Mouse (Mus musculus): ENCODE measurements around the gene Mlec.

Gene Mlec

GRCm38 (mm10) chr5:115158040-115158983 lies at the start of gene Mlec:
TSS of gene Mlec (minus strand) at chr5:115158179.
- peak; percentile 97 for DNase-seq

- no peak for DNase-seq
Measured at GRCm38 (mm10) chr5:115207244-115207643, 49.3 kb upstream of the Mlec start.

DNA sequence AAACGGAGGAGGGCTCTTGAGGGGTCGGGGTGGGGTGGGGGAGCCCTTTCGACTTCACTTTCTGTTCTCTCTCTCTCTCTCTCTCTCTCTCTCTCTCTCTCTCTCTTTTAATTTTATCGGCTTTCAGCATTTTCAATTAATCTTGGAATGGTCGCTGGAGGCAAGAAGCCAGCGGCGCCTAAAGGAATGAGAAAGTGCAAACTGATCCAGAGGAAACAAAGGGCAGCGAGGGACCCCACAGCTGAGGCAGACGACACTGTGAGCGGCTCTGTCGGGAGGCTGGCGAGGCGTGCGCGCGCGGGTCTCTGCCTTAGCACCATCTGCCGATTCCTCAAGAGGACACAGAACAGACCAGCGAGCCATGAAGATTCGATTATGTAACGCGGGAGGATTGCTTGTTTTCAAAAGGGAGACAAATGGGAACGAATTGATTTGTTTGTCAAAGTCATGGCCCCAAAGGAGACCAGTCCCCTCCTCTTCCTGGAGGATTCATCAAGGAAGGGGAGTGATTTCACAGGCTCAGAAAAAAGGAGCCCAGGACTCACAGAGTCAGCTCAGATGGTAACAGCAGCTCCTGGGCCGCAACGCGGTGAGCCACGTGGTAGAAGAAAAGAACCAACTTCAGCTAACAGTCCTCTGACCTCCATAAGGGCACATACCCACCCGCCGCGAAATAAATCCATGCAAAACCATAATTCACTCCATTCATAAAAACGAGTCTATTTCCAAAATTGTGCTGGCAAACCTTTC lies 46.8 kb upstream of the Mlec start:
- peak; percentile 57 for DNase-seq

- DNase-seq, result no peak
Measured at GRCm38 (mm10) chr5:115203735-115204561, 46.0 kb upstream of the Mlec start.

DNA sequence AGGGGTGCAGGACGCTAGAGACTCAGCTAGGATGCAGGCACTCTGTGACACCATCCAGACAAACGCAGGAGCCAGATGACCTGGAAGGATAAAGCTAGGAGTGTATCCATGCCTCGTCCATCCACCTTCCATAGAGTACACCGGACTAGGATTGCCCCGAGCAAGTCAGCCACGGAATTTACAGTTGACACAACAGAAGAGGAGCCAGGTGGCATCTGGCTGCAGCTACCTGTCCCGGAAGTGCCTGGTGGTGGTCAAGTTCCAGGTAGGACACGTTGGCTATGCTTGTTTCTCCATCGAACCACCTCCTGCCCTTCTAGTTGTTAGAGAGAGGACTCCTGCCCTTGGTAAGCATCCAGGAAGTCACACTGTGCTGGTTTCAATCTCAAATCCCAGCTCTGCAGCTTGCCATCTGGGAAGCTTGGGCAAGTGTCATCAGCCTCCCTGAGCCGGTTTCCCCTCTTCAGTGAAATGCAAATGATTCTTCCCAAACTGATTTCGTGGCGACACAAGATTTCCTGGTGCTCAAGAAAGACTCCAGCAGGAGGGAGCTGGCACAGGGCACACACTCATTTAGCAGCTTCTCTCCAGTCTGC lies 36.7 kb upstream of the Mlec start:
- DNase-seq, result no peak

DNA sequence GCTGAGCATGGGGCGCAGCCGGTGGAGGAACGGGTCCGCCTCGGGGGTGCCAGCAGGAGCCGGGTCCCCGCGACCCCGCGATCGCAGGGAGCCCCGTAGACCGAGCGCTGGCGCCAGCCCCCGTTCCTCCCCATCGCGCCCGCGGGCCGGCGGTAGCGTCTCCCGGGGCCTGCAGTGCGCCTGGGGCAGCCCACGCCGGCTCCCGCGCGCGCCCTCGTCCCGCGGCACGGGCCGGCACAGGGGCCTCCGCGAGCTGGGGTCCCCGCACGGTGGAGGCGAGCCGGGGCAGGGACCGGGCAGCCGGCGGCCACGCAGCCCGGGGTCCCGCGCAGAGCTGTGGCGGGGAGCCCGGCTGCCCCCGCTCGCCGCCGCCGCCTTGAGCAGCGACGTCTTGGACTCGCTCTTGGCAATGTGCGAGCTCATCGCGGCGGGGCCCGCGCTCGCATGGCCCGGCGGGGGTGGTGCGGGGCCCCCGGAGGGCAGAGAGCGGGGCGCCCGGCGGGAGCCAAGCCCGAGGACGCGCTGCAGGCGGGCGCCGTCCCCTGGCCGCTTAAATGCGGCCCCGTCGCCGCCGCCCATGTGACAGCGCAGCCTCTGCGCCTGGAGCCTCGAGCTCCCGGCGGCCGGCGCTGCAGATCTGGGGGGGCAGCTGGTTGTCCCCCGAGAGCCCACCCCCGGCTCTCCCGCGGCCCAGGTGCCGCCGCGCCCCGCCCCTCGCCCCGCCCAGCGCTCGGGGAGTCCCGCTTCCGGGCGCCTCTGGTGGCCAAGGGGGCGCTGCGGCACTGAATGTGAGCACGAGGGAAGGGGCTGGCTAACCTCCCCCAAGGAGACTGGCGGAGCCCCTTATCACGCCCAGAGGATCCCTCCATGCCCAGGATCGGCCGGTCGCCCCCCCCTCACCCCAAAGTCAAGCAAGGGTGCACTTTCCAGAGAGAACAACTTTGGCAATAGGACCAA lies 36.0 kb upstream of the Mlec start, which contains the start of gene Cabp1:
Gene Cabp1, minus strand, starts transcription at position 713 of the 957 bp plus-strand sequence.
- DNase-seq, result peak; percentile 95

GRCm38 (mm10) chr5:115193226-115193625 lies 35.2 kb upstream of the Mlec start:
- DNase-seq, result peak; percentile 74

- DNase-seq, result no peak
Measured at GRCm38 (mm10) chr5:115192828-115193195, 34.8 kb upstream of the Mlec start.

DNA sequence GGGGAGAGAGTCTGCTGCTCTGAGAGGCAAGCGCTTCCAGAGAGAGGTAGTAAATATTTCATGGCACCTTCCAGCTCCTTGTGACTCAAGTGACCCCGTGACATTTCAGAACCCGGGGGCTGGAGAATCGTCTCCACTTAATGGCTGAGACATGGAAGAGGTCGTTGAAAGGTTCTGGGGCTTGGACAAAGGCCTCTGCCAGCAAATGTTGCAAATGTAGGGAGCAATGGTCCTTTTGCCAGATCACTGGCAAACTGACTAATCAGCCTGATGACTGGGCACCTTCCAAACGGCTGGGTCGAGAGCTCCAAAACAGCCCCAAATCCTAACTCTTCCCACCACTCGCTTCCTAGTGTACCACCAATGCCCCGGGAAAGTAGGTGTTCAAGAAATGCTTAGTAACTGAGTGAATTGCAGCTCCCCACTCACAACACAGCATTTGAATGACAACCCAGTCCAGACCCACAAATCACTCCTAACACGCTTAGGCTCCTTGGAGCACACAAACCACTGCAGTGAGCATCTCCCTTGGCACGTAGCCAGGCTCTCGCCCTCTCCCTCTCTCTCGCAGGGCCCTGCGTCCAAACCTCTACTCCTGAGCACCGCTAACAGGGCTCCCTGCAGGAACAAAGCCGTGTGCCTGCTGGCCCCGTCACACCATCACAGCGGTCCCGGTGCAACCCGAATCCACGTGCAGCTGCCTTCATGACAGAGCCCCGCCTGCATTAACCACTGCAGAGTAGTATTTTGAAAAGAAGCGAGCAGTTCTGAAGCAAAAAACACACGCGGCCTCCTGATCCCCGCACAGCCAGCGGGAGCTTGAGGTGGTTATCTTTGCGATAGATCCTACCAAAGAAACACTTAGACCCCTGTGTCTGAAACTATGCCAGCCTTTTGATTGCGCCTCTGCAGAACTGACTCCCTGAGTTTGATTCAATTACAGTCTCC lies 34.2 kb upstream of the Mlec start:
- peak; percentile 27 for DNase-seq

GRCm38 (mm10) chr5:115190081-115190480 lies 32.1 kb upstream of the Mlec start:
- no peak for DNase-seq

GRCm38 (mm10) chr5:115188824-115189223 lies 30.8 kb upstream of the Mlec start:
- DNase-seq, result peak; percentile 73

DNA sequence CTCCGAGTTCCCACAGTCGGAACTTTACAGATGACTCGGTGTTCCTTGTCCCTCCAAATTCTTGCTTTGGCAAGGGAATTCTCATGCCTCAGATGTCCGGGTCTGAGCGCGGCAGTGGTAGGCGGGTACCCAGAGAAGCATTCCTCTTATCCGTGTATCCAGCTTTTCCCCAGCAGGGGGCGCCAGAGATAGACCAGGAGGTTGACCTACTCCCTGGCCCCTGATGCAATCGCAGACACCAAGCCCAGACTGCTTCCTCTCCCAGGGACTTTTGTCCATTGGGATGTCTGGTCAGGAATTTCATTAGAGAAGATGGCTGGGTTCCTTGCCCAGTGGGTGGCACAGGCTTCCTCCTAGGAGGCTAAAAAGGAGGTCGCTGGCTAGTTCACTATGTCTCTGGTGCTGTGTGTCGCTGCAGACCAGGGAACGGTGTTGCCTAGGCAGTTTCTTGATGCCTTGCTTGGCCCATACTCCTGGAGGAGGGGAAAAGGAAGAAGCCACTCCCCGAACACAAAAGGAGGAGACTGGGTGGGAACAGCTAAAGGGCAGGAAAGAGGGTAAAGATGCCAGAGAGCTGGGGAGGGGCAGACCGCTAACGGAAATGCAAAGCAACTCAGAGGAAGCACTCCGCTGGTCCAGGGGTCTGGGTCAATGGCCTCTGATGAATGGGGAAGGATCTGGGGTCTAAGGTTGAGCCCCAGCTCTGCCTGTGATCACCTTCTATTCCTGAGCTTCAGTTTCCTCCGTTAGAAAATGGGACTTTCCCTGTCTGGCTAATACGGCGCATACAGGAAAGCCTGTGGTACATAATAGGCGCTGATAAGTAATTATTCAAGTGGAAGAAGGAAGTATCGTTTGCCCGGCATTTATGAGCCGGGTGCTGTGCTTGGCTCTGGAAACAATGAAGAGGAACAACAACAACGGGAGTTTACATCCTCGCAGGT lies 29.5 kb upstream of the Mlec start:
- peak; percentile 96 for DNase-seq

DNA sequence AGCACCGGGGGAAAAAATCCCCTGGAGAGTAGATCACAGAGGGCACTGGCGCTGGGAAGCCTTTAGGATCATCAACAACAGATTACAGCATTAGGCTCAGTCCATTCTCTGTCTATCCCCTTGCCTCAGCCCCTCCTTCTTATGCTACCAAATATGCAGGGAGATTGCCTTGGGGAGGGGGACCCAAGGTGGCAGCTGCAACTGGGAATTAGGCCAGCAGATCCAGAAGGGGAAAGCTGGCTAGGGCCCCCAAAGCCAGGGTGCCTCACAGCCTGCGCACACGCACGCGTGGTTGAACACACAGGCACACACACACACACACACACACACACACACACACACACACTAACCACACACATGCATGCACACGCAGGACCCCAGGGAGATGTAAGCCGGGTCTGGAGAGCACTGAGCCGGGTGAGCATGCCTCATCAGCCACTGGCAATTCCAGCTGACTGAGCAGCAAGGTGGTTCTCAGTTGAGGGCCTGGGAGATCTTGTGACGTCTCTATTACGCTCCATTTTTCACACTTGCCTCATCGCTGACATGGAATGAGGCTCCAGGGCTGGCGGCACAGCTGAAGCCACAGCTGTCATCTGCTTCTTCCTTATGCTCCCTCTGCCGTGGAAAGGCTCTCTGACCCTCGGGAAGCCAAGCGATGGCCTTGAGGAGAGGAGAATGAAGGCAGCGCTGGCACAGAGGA lies 28.5 kb upstream of the Mlec start:
- no peak for DNase-seq

DNA sequence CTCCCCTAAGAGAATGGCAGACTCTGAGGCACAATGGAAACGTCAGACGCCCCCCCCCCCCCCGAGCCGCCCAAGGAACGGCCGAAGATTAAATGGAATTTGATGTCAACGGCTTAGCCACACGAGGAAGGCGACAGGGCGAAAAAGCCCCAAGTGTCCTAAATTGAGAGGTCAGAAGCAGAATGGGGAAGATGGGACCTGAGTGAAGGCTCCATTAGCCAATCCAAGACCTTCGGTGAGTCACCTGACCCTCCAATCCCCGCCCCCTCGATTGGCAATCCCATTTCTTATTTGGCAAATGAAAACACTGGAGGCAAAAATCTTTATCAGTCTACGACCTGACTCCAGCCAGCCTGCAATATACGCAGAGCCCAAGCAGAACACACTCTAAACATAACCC lies 26.7 kb upstream of the Mlec start:
- no peak for DNase-seq

- DNase-seq, result no peak
Measured at GRCm38 (mm10) chr5:115183482-115183881, 25.5 kb upstream of the Mlec start.

GRCm38 (mm10) chr5:115182925-115183324 lies 24.9 kb upstream of the Mlec start:
- no peak for DNase-seq

GRCm38 (mm10) chr5:115181248-115181940 lies 23.4 kb upstream of the Mlec start:
- DNase-seq, result peak; percentile 69

GRCm38 (mm10) chr5:115179596-115179995 lies 21.6 kb upstream of the Mlec start:
- no peak for DNase-seq
